In genomic region chr11:8586996-8587644, GRCm38 (mm10) we compare ENCODE assay signal across 15 mouse cellular contexts.
DNase-seq lines count a peak whose midpoint lies in the region; ATAC-seq and TF ChIP-seq lines count a peak whose summit lies in the region.
"Had no signal": no experiment of that assay in that cellular context is flagged by ENCODE, and none has a peak within 500 bp of the region (broad histone marks: within the 10 kb centered on the region; RNA-seq: fewer than 3 reads in every experiment).

No protein-coding gene starts in this region.

- ATAC-seq in lung, embryonic 15.5 days (ENCODE audit: borderline replicate concordance, extremely low read depth, low FRiP score, low TSS enrichment): peak; percentile 60; the same call in 1 of the 2 replicates
- no peak for ATAC-seq in embryonic facial prominence, embryonic 14.5 days (ENCODE audit: low read depth)
- ATAC-seq in activated CD4-positive, CD25-positive, alpha-beta regulatory T cell, adult 4 months: no peak
- no peak for ATAC-seq in liver, postnatal 0 days
- ATAC-seq: Patski had no signal

- H3K9me3 ChIP-seq in lung, embryonic 15.5 days: no peaks in the 10 kb centered on the region
- no peaks in the 10 kb centered on the region for H3K9me3 ChIP-seq in ES-E14 (ENCODE audit: control insufficient read depth, insufficient read depth, low read depth, low read length)
- H3K9me3 ChIP-seq in embryonic facial prominence, embryonic 14.5 days (ENCODE audit: control insufficient read depth, low read length): no peaks in the 10 kb centered on the region
- no peaks in the 10 kb centered on the region for H3K9me3 ChIP-seq in liver, postnatal 0 days (ENCODE audit: low read length)
- H3K9me3 ChIP-seq: stomach, embryonic 15.5 days had no signal

- peak; percentile 80 for DNase-seq in heart, adult 11 months
- DNase-seq in heart, adult 8-10 months (ENCODE audit: low spot score): no peak
- no peak for DNase-seq in lung, adult 18-20 months
- no peak for DNase-seq in ES-E14 (ENCODE audit: low read depth, low spot score)
- peak; percentile 44 for DNase-seq in embryonic facial prominence, embryonic 14.5 days (ENCODE audit: low spot score)
- DNase-seq in liver, postnatal 0 days: no peak
- DNase-seq: adrenal gland, postnatal 10 days; gastrocnemius, postnatal 36 days; heart, postnatal 14 days; right cerebral cortex, postnatal 25 days had no signal

- H3K27me3 ChIP-seq in lung, embryonic 15.5 days: no peaks in the 10 kb centered on the region
- H3K27me3 ChIP-seq in embryonic facial prominence, embryonic 14.5 days (replicated peaks; ENCODE audit: control insufficient read depth, insufficient read depth, low read length): no peaks in the 10 kb centered on the region
- H3K27me3 ChIP-seq in liver, postnatal 0 days (ENCODE audit: insufficient read depth, low read length): no peaks in the 10 kb centered on the region
- H3K27me3 ChIP-seq: Patski; stomach, embryonic 15.5 days had no signal

- WGBS in lung, embryonic 15.5 days: 36% methylated on average over 10 of the region's 10 CpGs
- 51% methylated on average over 10 of the region's 10 CpGs for WGBS in embryonic facial prominence, embryonic 14.5 days
- WGBS in liver, postnatal 0 days (ENCODE audit: insufficient replicate concordance): 65% methylated on average over 10 of the region's 10 CpGs

- peaks cover 66% of the 10 kb centered on the region for H3K4me1 ChIP-seq in lung, embryonic 15.5 days
- H3K4me1 ChIP-seq in ES-E14 (ENCODE audit: control insufficient read depth in 2 of 2, insufficient read depth in 2 of 2, low read length in 2 of 2, poor library complexity in 1 of 2): peaks cover 31 to 46% of the 10 kb centered on the region in 2 experiments
- H3K4me1 ChIP-seq in embryonic facial prominence, embryonic 14.5 days (ENCODE audit: control insufficient read depth, insufficient read depth, low read length): peaks cover 12% of the 10 kb centered on the region; the same call in 1 of the 2 replicates
- peaks cover 25% of the 10 kb centered on the region for H3K4me1 ChIP-seq in liver, postnatal 0 days (ENCODE audit: insufficient read depth)

- no peak overlapping the region for H3K4me3 ChIP-seq in lung, embryonic 15.5 days
- no peak overlapping the region for H3K4me3 ChIP-seq in ES-E14 (ENCODE audit: insufficient read depth in 1 of 2, low read depth in 1 of 2, low read length in 2 of 2, poor library complexity in 1 of 2, severe bottlenecking in 1 of 2)
- H3K4me3 ChIP-seq in embryonic facial prominence, embryonic 14.5 days (ENCODE audit: low read depth, low read length): no peak overlapping the region
- no peak overlapping the region for H3K4me3 ChIP-seq in liver, postnatal 0 days (ENCODE audit: low read depth, low read length)
- H3K4me3 ChIP-seq: layer of hippocampus, adult 2 months; stomach, embryonic 15.5 days had no signal

- no peak for TF ChIP-seq CTCF in liver, postnatal 0 days (IDR thresholded peaks at IDR 0.05; ENCODE audit: low read depth)

- no peaks in the 10 kb centered on the region for H3K36me3 ChIP-seq in lung, embryonic 15.5 days
- H3K36me3 ChIP-seq in ES-E14 (ENCODE audit: control insufficient read depth, insufficient read depth, low read length, poor library complexity, severe bottlenecking): peaks cover 18% of the 10 kb centered on the region; the same call in 1 of the 2 replicates
- peaks cover 26% of the 10 kb centered on the region for H3K36me3 ChIP-seq in embryonic facial prominence, embryonic 14.5 days (ENCODE audit: control insufficient read depth, insufficient read depth, low read length)
- 0 out of 2 replicates have a peak, but pooled peaks cover 2% of the 10 kb centered on the region for H3K36me3 ChIP-seq in liver, postnatal 0 days (replicated peaks; ENCODE audit: insufficient read depth, low read length)
- H3K36me3 ChIP-seq: stomach, embryonic 15.5 days had no signal

- no peak overlapping the region for H3K9ac ChIP-seq in lung, embryonic 15.5 days
- H3K9ac ChIP-seq in ES-E14 (ENCODE audit: insufficient read depth, low read depth, low read length, poor library complexity, severe bottlenecking): peak overlapping the region; percentile 30; the same call in 1 of the 2 replicates
- no peak overlapping the region for H3K9ac ChIP-seq in embryonic facial prominence, embryonic 14.5 days (ENCODE audit: low read depth, low read length)
- H3K9ac ChIP-seq in liver, postnatal 0 days (replicated peaks): no peak overlapping the region
- H3K9ac ChIP-seq: stomach, embryonic 15.5 days had no signal

- in situ Hi-C loops in ES-E14 (cut with MboI; ENCODE audit: low sequenced_read_pairs in 2 of 2, unreplicated experiment in 2 of 2): no loop called here

- peak overlapping the region; percentile 4; the same call in 1 of the 2 replicates for H3K27ac ChIP-seq in lung, embryonic 15.5 days
- H3K27ac ChIP-seq in ES-E14 (ENCODE audit: insufficient read depth, low read depth, low read length, poor library complexity, severe bottlenecking): peak overlapping the region; percentile 90
- no peak overlapping the region for H3K27ac ChIP-seq in embryonic facial prominence, embryonic 14.5 days (replicated peaks; ENCODE audit: low read depth, low read length)
- H3K27ac ChIP-seq in liver, postnatal 0 days (ENCODE audit: low read depth): no peak overlapping the region
- H3K27ac ChIP-seq: layer of hippocampus, adult 2 months; stomach, embryonic 15.5 days had no signal

- TF ChIP-seq EP300 in liver, postnatal 0 days (IDR thresholded peaks at IDR 0.05; ENCODE audit: low read depth): no peak

- H3K4me2 ChIP-seq in lung, embryonic 15.5 days: no peak overlapping the region
- H3K4me2 ChIP-seq in embryonic facial prominence, embryonic 14.5 days (ENCODE audit: low read depth, low read length): no peak overlapping the region
- no peak overlapping the region for H3K4me2 ChIP-seq in liver, postnatal 0 days (ENCODE audit: low read depth, low read length)
- H3K4me2 ChIP-seq: stomach, embryonic 15.5 days had no signal

TF ChIP-seq in ES-E14, 5 proteins besides CTCF, POLR2A, EP300 and RAD21:
- 0 out of 2 replicates have a peak, but pooled peaks have one; percentile 27 for TF ChIP-seq CHD2 (IDR thresholded peaks at IDR 0.05; ENCODE audit: low read depth, low read length)
- no peak for TF ChIP-seq ZC3H11A (IDR thresholded peaks at IDR 0.05; ENCODE audit: borderline replicate concordance, low read depth, low read length)

Comparison
In these comparisons a context has a peak if more than half of its experiments do, and no peak if none do; other contexts are left out.
1. DNase-seq: peak in heart, adult 11 months (single experiment) and embryonic facial prominence, embryonic 14.5 days (single experiment); none in heart, adult 8-10 months (single experiment), lung, adult 18-20 months (0 of 2), ES-E14 (single experiment) and liver, postnatal 0 days (single experiment).
2. H3K27ac ChIP-seq: peak in lung, embryonic 15.5 days (single experiment) and ES-E14 (single experiment); none in embryonic facial prominence, embryonic 14.5 days (single experiment) and liver, postnatal 0 days (single experiment).